Mouse (Mus musculus) kidney, postnatal 0 days (tissue): ENCODE results near the gene Crtac1. TPM values are rescaled to one million over a fixed set of nuclear protein-coding genes. Genes with fewer than 3 reads are reported as not detected.

Experiments used
- ATAC-seq: fragments of 200-750 bp; cut with Nextera tagmentation; replicated peaks from 2 replicates; pipeline ENCODE4 v1.8.0; 2017; ENCODE audit warnings: low read depth, moderate number of reproducible peaks, moderate TSS enrichment, moderate library complexity; ENCODE audit not compliant: low FRiP score
- DNase-seq: peaks from one replicate; pipeline ENCODE4 v3.0.0-alpha.2; 2016; ENCODE audit warnings: low spot score
- H3K27ac ChIP-seq: fragments of 300-500 bp; sonication (generic); 2 replicates; pipeline ENCODE4 v1.5.1; 2014; ENCODE audit warnings: mild to moderate bottlenecking
- H3K27me3 ChIP-seq: fragments of 300-500 bp; sonication (generic); 2 replicates; pipeline ENCODE4 v1.6.1; 2014; ENCODE audit warnings: low read length, mixed read lengths; ENCODE audit not compliant: insufficient read depth
- H3K36me3 ChIP-seq: fragments of 300-500 bp; sonication (generic); 2 replicates; pipeline ENCODE4 v1.6.1; 2014; ENCODE audit warnings: low read length, mixed read lengths; ENCODE audit not compliant: insufficient read depth
- H3K4me1 ChIP-seq: fragments of 300-500 bp; sonication (generic); replicated peaks from 2 replicates; pipeline ENCODE4 v1.6.1; 2014; ENCODE audit warnings: antibody characterized with exemption, low read length, mixed read lengths; ENCODE audit not compliant: insufficient read depth
- H3K4me2 ChIP-seq: fragments of 300-500 bp; sonication (generic); 2 replicates; pipeline ENCODE4 v1.6.1; 2014; ENCODE audit warnings: mild to moderate bottlenecking, low read length, moderate library complexity, mixed read lengths
- H3K4me3 ChIP-seq: fragments of 300-500 bp; sonication (generic); replicated peaks from 2 replicates; pipeline ENCODE4 v1.5.1; 2014; ENCODE audit warnings: low read depth, low read length
- H3K9ac ChIP-seq: fragments of 300-500 bp; sonication (generic); 2 replicates; pipeline ENCODE4 v1.6.1; 2014; ENCODE audit warnings: low read depth, low read length
- H3K9me3 ChIP-seq: fragments of 300-500 bp; sonication (generic); replicated peaks from 2 replicates; pipeline ENCODE4 v1.6.1; 2016; ENCODE audit warnings: low read length, inconsistent platforms, mixed read lengths
- CTCF ChIP-seq: IDR thresholded peaks from 2 replicates; pipeline ENCODE4 v1.5.1; 2016; ENCODE audit warnings: antibody characterized with exemption, low read depth, mild to moderate bottlenecking, moderate library complexity
- WGBS: fragments of 180-500 bp; shearing (Covaris S2); extraction: QIAGEN DNeasy Blood & Tissue Kit; methylation state at CpG from one replicate; pipeline ENCODE4 v1.1.7; 2014; 5-methylcytosine and 5-hydroxymethylcytosine counted together
- polyA plus RNA-seq: library from polyadenylated mRNA; unstranded; fragments of >200 nt; fragmentation: Nextera tagmentation; extraction: Ambion mirVana; gene quantifications from 2 replicates; pipeline ENCODE4 v1.2.1, GENCODE M21; 2015

Gene Crtac1
- polyA plus RNA-seq, 1 experiment from 2014 or later: 2.6 TPM

- ATAC-seq (no peak), DNase-seq (no peak)
- no peaks in the 10 kb centered on the region for H3K36me3 ChIP-seq
- H3K4me3 ChIP-seq: no peak overlapping the region
- no peak overlapping the region for H3K4me2 ChIP-seq
- 89% methylated on average over 4 of the region's 4 CpGs for WGBS
- TF ChIP-seq CTCF: no peak
- no peak overlapping the region for H3K9ac ChIP-seq
- no peaks in the 10 kb centered on the region for H3K4me1 ChIP-seq
- no peaks in the 10 kb centered on the region for H3K9me3 ChIP-seq
- H3K27ac ChIP-seq: no peak overlapping the region
- H3K27me3 ChIP-seq: no peaks in the 10 kb centered on the region
These were observed 68.0 kb downstream of the Crtac1 start for GRCm38 (mm10) chr19:42363551-42363950.

DNA sequence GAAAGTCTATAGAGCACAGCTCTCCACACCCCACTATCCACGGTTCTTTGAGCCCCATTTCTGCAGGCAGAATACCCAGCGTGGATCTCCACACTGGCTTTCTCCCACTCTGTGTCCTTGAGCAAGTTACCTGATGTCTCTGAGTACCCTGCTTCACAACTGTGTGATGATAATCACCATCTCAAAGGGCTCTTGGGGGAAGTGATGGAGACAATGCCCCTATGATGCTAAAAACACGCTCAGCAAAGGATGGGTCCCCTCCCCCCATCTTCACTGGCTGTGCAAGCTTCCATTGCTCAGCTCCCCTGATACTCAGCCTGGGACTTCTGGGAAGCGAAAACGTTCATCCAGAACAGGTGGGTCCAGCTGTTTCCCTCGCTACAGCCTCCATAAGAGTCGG, 73.2 kb downstream of the Crtac1 start:
- H3K4me3 ChIP-seq: no peak overlapping the region
- H3K27me3 ChIP-seq: no peaks in the 10 kb centered on the region
- no peak overlapping the region for H3K4me2 ChIP-seq
- ATAC-seq: no peak
- no peak overlapping the region for H3K9ac ChIP-seq
- no peaks in the 10 kb centered on the region for H3K36me3 ChIP-seq
- WGBS: 48% methylated on average over 7 of the region's 7 CpGs
- TF ChIP-seq CTCF: no peak
- no peaks in the 10 kb centered on the region for H3K9me3 ChIP-seq
- H3K27ac ChIP-seq: no peak overlapping the region
- no peak for DNase-seq
- H3K4me1 ChIP-seq: no peaks in the 10 kb centered on the region

- Histone ChIP-seq H3K27ac (no peak overlapping the region), H3K36me3 (no peaks in the 10 kb centered on the region), H3K27me3 (no peaks in the 10 kb centered on the region), H3K9ac (no peak overlapping the region), H3K4me1 (no peaks in the 10 kb centered on the region), H3K9me3 (no peaks in the 10 kb centered on the region), H3K4me3 (no peak overlapping the region), H3K4me2 (no peak overlapping the region)
- 65% methylated on average over 5 of the region's 5 CpGs for WGBS
- DNase-seq: no peak
- TF ChIP-seq CTCF: no peak
- no peak for ATAC-seq
These were observed 74.7 kb downstream of the Crtac1 start for GRCm38 (mm10) chr19:42356854-42357253.

DNA sequence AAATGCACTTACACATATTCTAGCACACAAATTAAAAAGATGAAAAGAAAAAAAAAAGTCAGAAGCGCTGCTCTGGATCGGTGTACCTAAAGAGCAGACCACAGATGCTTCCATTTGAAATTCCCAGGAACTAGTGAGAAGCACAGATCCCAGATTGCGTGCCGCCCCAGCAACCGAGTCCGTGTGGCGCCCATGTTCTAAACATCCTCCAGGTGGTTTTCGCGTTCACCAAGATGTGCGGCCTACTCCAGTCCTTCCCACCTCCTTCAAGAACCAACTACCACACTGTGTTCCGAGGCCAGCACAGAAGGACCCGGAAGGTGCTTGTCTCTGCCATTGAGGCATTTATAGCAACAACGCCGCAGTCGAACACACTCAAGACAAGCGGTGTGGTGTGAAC, 76.1 kb downstream of the Crtac1 start:
- Histone ChIP-seq H3K27ac (no peak overlapping the region), H3K36me3 (no peaks in the 10 kb centered on the region), H3K9me3 (no peaks in the 10 kb centered on the region), H3K4me3 (no peak overlapping the region), H3K4me1 (no peaks in the 10 kb centered on the region), H3K4me2 (no peak overlapping the region), H3K9ac (no peak overlapping the region), H3K27me3 (no peaks in the 10 kb centered on the region)
- ATAC-seq: no peak
- DNase-seq: no peak
- 94% methylated on average over 16 of the region's 16 CpGs for WGBS
- TF ChIP-seq CTCF: no peak

DNA sequence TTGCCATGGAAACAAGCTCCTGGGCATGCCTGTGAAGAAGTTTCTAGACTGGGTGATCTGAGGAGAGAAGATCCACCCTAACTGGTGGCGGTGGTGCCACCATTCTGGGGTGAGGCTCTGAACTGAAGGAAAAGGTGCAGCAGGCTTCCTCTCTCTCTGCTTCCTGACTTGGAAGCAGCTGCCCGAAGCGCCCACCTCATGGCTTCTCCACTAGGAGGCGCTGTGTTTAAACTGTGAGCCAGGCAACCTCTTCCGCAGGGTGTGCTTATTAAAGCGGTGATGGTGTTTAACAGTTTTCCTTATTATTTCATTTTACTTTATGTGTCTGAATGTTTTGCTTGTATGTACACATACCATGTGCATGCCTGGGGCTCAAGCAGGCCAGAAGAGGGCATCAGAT, 90.4 kb downstream of the Crtac1 start:
- ATAC-seq (no peak), DNase-seq (no peak)
- no peak overlapping the region for H3K4me3 ChIP-seq
- peak; percentile 56 for TF ChIP-seq CTCF
- no peaks in the 10 kb centered on the region for H3K36me3 ChIP-seq
- 51% methylated on average over 6 of the region's 6 CpGs for WGBS
- H3K4me1 ChIP-seq: no peaks in the 10 kb centered on the region
- H3K9ac ChIP-seq: no peak overlapping the region
- no peak overlapping the region for H3K4me2 ChIP-seq
- no peak overlapping the region for H3K27ac ChIP-seq
- no peaks in the 10 kb centered on the region for H3K27me3 ChIP-seq
- no peaks in the 10 kb centered on the region for H3K9me3 ChIP-seq

- H3K4me3 ChIP-seq: no peak overlapping the region
- TF ChIP-seq CTCF: peak; percentile 35; the same call in 1 of the 2 replicates
- no peak for DNase-seq
- no peak overlapping the region for H3K4me2 ChIP-seq
- H3K36me3 ChIP-seq: no peaks in the 10 kb centered on the region
- 46% methylated on average over 9 of the region's 9 CpGs for WGBS
- ATAC-seq: no peak
- H3K4me1 ChIP-seq: no peaks in the 10 kb centered on the region
- H3K27me3 ChIP-seq: no peaks in the 10 kb centered on the region
- no peak overlapping the region for H3K27ac ChIP-seq
- H3K9me3 ChIP-seq: no peaks in the 10 kb centered on the region
- no peak overlapping the region for H3K9ac ChIP-seq
These were observed 99.4 kb downstream of the Crtac1 start for GRCm38 (mm10) chr19:42332081-42332736.

DNA sequence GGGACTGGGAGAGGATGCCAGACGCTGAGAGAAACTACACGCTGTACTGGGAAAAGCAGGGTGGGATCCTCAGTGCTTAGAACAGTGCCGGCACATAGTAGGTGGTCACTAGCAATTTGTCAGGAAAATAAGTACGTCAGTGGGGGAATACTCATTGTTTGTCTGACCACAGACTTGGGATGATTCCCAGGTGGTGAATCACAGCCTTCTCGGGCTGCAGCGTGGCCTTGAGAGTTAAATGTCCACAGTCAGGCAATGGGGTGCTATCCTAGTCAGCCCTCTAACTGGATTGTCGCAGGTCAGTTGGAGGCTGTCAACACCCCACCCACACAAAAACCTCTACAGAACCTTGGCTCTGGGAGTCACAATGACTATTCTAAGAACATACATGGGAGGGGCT, 100.1 kb downstream of the Crtac1 start:
- H3K9me3 ChIP-seq: no peaks in the 10 kb centered on the region
- WGBS: 84% methylated on average over 7 of the region's 7 CpGs
- ATAC-seq (no peak), DNase-seq (no peak)
- no peaks in the 10 kb centered on the region for H3K36me3 ChIP-seq
- H3K27me3 ChIP-seq: no peaks in the 10 kb centered on the region
- H3K4me3 ChIP-seq: no peak overlapping the region
- no peaks in the 10 kb centered on the region for H3K4me1 ChIP-seq
- H3K4me2 ChIP-seq: no peak overlapping the region
- TF ChIP-seq CTCF: no peak
- H3K9ac ChIP-seq: no peak overlapping the region
- H3K27ac ChIP-seq: no peak overlapping the region
